Comparison of ENCODE assay signal across 13 mouse cellular contexts in the genomic region with DNA sequence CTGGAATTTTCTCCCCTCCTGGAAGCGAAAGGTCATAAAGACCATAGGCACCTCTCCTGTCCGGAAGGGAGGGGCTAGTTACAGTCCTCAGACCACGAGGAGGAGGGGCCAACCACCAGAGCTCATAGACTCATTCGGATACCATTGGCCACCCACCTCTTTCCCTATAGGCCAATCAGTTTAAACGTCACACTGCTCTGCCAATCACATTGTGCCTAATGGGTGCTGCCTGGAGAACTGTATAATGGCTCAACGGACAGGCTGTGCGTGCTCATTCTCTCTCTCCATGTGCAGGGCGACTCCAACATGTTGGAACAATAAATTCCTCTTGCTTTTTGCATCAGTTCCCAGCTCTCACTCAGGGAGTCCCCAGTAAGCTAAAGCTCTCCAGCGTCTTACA. TPM values are rescaled to one million over a fixed set of nuclear protein-coding genes. Genes with fewer than 3 reads are reported as not detected.
DNase-seq lines count a peak whose midpoint lies in the region; ATAC-seq lines count a peak whose summit lies in the region.
"Had no signal": no experiment of that assay in that cellular context is flagged by ENCODE, and none has a peak within 500 bp of the region (broad histone marks: within the 10 kb centered on the region; RNA-seq: fewer than 3 reads in every experiment).

No protein-coding gene starts in this region.

- H3K9ac ChIP-seq in midbrain, embryonic 11.5 days (ENCODE audit: low read length) = no peak overlapping the region
- no peak overlapping the region for H3K9ac ChIP-seq in hindbrain, embryonic 14.5 days
- no peak overlapping the region for H3K9ac ChIP-seq in neural tube, embryonic 13.5 days
- H3K9ac ChIP-seq in heart, embryonic 12.5 days = no peak overlapping the region
- H3K9ac ChIP-seq: limb, embryonic 13.5 days; lung, embryonic 15.5 days had no signal

- no peaks in the 10 kb centered on the region for H3K36me3 ChIP-seq in midbrain, embryonic 11.5 days (ENCODE audit: control insufficient read depth, insufficient read depth, low read length)
- H3K36me3 ChIP-seq in midbrain, embryonic 10.5 days = no peaks in the 10 kb centered on the region
- no peaks in the 10 kb centered on the region for H3K36me3 ChIP-seq in hindbrain, embryonic 14.5 days (replicated peaks; ENCODE audit: control insufficient read depth, insufficient read depth)
- H3K36me3 ChIP-seq in neural tube, embryonic 13.5 days = no peaks in the 10 kb centered on the region
- no peaks in the 10 kb centered on the region for H3K36me3 ChIP-seq in heart, embryonic 12.5 days
- H3K36me3 ChIP-seq: limb, embryonic 13.5 days; lung, embryonic 15.5 days had no signal

- WGBS in midbrain, embryonic 11.5 days = 49% methylated on average over 9 of the region's 9 CpGs
- 51% methylated on average over 9 of the region's 9 CpGs for WGBS in midbrain, embryonic 10.5 days
- WGBS in hindbrain, embryonic 14.5 days = 50% methylated on average over 9 of the region's 9 CpGs
- 38% methylated on average over 9 of the region's 9 CpGs for WGBS in neural tube, embryonic 13.5 days
- 47% methylated on average over 9 of the region's 9 CpGs for WGBS in heart, embryonic 12.5 days

- H3K4me1 ChIP-seq in midbrain, embryonic 11.5 days (ENCODE audit: control insufficient read depth, insufficient read depth, low read length) = no peaks in the 10 kb centered on the region
- H3K4me1 ChIP-seq in midbrain, embryonic 10.5 days = peaks cover 3% of the 10 kb centered on the region; the same call in 1 of the 2 replicates
- H3K4me1 ChIP-seq in hindbrain, embryonic 14.5 days (replicated peaks; ENCODE audit: control insufficient read depth, insufficient read depth, low read length) = no peaks in the 10 kb centered on the region
- no peaks in the 10 kb centered on the region for H3K4me1 ChIP-seq in neural tube, embryonic 13.5 days (replicated peaks)
- peaks cover 23% of the 10 kb centered on the region for H3K4me1 ChIP-seq in heart, embryonic 12.5 days (replicated peaks)
- H3K4me1 ChIP-seq: limb, embryonic 13.5 days had no signal

- H3K27ac ChIP-seq in midbrain, embryonic 11.5 days (ENCODE audit: low read depth, low read length) = no peak overlapping the region
- H3K27ac ChIP-seq in midbrain, embryonic 10.5 days (replicated peaks) = no peak overlapping the region
- H3K27ac ChIP-seq in hindbrain, embryonic 14.5 days = no peak overlapping the region
- H3K27ac ChIP-seq in neural tube, embryonic 13.5 days (replicated peaks) = 0 out of 2 replicates have a peak overlapping the region, but pooled peaks have one; percentile 53
- no peak overlapping the region for H3K27ac ChIP-seq in heart, embryonic 12.5 days (ENCODE audit: poor library complexity, severe bottlenecking)
- H3K27ac ChIP-seq: limb, embryonic 13.5 days; lung, embryonic 15.5 days had no signal

- DNase-seq in cerebellum, postnatal 10 days = peak; percentile 21 to 25
- no peak for DNase-seq in cerebellum, adult 11-12 months
- no peak for DNase-seq in midbrain, embryonic 11.5 days (ENCODE audit: low spot score, missing footprints)
- DNase-seq in midbrain, embryonic 10.5 days (ENCODE audit: low spot score) = no peak
- DNase-seq in hindbrain, embryonic 14.5 days (ENCODE audit: low spot score) = no peak
- no peak for DNase-seq in lung, postnatal 10 days
- DNase-seq: heart, adult 18-20 months; heart, postnatal 36 days; kidney, postnatal 10 days had no signal

- no peaks in the 10 kb centered on the region; the same call in 1 of the 2 replicates for H3K27me3 ChIP-seq in midbrain, embryonic 11.5 days (ENCODE audit: control insufficient read depth, insufficient read depth, low read length)
- H3K27me3 ChIP-seq in midbrain, embryonic 10.5 days (ENCODE audit: low read depth, poor library complexity, severe bottlenecking) = peaks cover 34% of the 10 kb centered on the region
- H3K27me3 ChIP-seq in hindbrain, embryonic 14.5 days (ENCODE audit: control insufficient read depth, insufficient read depth, low read length) = peaks cover 6% of the 10 kb centered on the region; the same call in 1 of the 2 replicates
- 0 out of 2 replicates have a peak, but pooled peaks cover 22% of the 10 kb centered on the region for H3K27me3 ChIP-seq in neural tube, embryonic 13.5 days
- peaks cover 11% of the 10 kb centered on the region; the same call in 1 of the 2 replicates for H3K27me3 ChIP-seq in heart, embryonic 12.5 days (replicated peaks)

- H3K4me2 ChIP-seq in midbrain, embryonic 11.5 days = no peak overlapping the region
- no peak overlapping the region; the same call in 1 of the 2 replicates for H3K4me2 ChIP-seq in hindbrain, embryonic 14.5 days (replicated peaks)
- H3K4me2 ChIP-seq in neural tube, embryonic 13.5 days = peak overlapping the region; percentile 30
- H3K4me2 ChIP-seq in heart, embryonic 12.5 days = no peak overlapping the region
- H3K4me2 ChIP-seq: limb, embryonic 13.5 days; lung, embryonic 15.5 days had no signal

- no peaks in the 10 kb centered on the region for H3K9me3 ChIP-seq in midbrain, embryonic 11.5 days (ENCODE audit: control insufficient read depth, low read length)
- H3K9me3 ChIP-seq in midbrain, embryonic 10.5 days (replicated peaks) = no peaks in the 10 kb centered on the region; the same call in 1 of the 2 replicates
- no peaks in the 10 kb centered on the region for H3K9me3 ChIP-seq in hindbrain, embryonic 14.5 days (ENCODE audit: control insufficient read depth, low read length)
- H3K9me3 ChIP-seq in neural tube, embryonic 13.5 days = no peaks in the 10 kb centered on the region
- H3K9me3 ChIP-seq in heart, embryonic 12.5 days (replicated peaks) = 0 out of 2 replicates have a peak, but pooled peaks cover 3% of the 10 kb centered on the region
- H3K9me3 ChIP-seq: limb, embryonic 13.5 days; lung, embryonic 15.5 days had no signal

- peak; percentile 47; the same call in 1 of the 2 replicates for ATAC-seq in midbrain, embryonic 11.5 days (ENCODE audit: low FRiP score)
- ATAC-seq in hindbrain, embryonic 14.5 days (ENCODE audit: low FRiP score) = peak; percentile 68
- peak; percentile 60 for ATAC-seq in neural tube, embryonic 13.5 days (ENCODE audit: low read depth)
- ATAC-seq in heart, embryonic 12.5 days (ENCODE audit: insufficient number of reproducible peaks, low FRiP score) = no peak

- H3K4me3 ChIP-seq in midbrain, embryonic 11.5 days (ENCODE audit: low read depth, low read length) = no peak overlapping the region
- no peak overlapping the region for H3K4me3 ChIP-seq in midbrain, embryonic 10.5 days
- H3K4me3 ChIP-seq in hindbrain, embryonic 14.5 days (replicated peaks; ENCODE audit: low read length) = no peak overlapping the region
- H3K4me3 ChIP-seq in neural tube, embryonic 13.5 days = no peak overlapping the region
- H3K4me3 ChIP-seq in heart, embryonic 12.5 days = no peak overlapping the region
- H3K4me3 ChIP-seq: limb, embryonic 13.5 days; lung, embryonic 15.5 days had no signal

RNA-seq across cellular contexts. Expression of gene Cmas, which starts 5.1 kb away (rescaled TPM):
- polyA plus RNA-seq in midbrain, embryonic 11.5 days (2014; fragmentation: Nextera tagmentation; extraction: Ambion mirVana) = 133 and 136 TPM in 2 replicates
- 81.0 and 86.6 TPM in 2 replicates for polyA plus RNA-seq in midbrain, embryonic 10.5 days (2016; fragmentation: Nextera tagmentation; extraction: Ambion mirVana)
- 202 and 219 TPM in 2 replicates for polyA plus RNA-seq in hindbrain, embryonic 14.5 days (2014; fragmentation: Nextera tagmentation; extraction: Ambion mirVana)
- 174 and 175 TPM in 2 replicates for polyA plus RNA-seq in neural tube, embryonic 13.5 days (2015; fragmentation: Nextera tagmentation; extraction: Ambion mirVana)
- 126 and 127 TPM in 2 replicates for polyA plus RNA-seq in heart, embryonic 12.5 days (2016; fragmentation: Nextera tagmentation; extraction: Ambion mirVana)

RNA-seq across cellular contexts. Expression of gene Abcc9, which starts 49.2 kb away (rescaled TPM):
- 2.4 and 2.8 TPM in 2 replicates for polyA plus RNA-seq in midbrain, embryonic 11.5 days (2014; fragmentation: Nextera tagmentation; extraction: Ambion mirVana)
- 1.00 and 1.9 TPM in 2 replicates for polyA plus RNA-seq in midbrain, embryonic 10.5 days (2016; fragmentation: Nextera tagmentation; extraction: Ambion mirVana)
- 4.6 and 4.9 TPM in 2 replicates for polyA plus RNA-seq in hindbrain, embryonic 14.5 days (2014; fragmentation: Nextera tagmentation; extraction: Ambion mirVana)
- 3.4 and 3.5 TPM in 2 replicates for polyA plus RNA-seq in neural tube, embryonic 13.5 days (2015; fragmentation: Nextera tagmentation; extraction: Ambion mirVana)
- polyA plus RNA-seq in heart, embryonic 12.5 days (2016; fragmentation: Nextera tagmentation; extraction: Ambion mirVana) = 22.7 and 24.3 TPM in 2 replicates

RNA-seq across cellular contexts. Expression of gene Sult6b2, which starts 52.9 kb away (rescaled TPM):
- 0.14 and 0.16 TPM in 2 replicates for polyA plus RNA-seq in midbrain, embryonic 11.5 days (2014; fragmentation: Nextera tagmentation; extraction: Ambion mirVana)
- polyA plus RNA-seq in midbrain, embryonic 10.5 days (2016; fragmentation: Nextera tagmentation; extraction: Ambion mirVana) = not detected in 2 replicates
- polyA plus RNA-seq in hindbrain, embryonic 14.5 days (2014; fragmentation: Nextera tagmentation; extraction: Ambion mirVana) = not detected in 2 replicates
- 0.14 and 0.25 TPM in 2 replicates for polyA plus RNA-seq in neural tube, embryonic 13.5 days (2015; fragmentation: Nextera tagmentation; extraction: Ambion mirVana)
- 0.08 and 0.21 TPM in 2 replicates for polyA plus RNA-seq in heart, embryonic 12.5 days (2016; fragmentation: Nextera tagmentation; extraction: Ambion mirVana)
- polyA plus RNA-seq: limb, embryonic 13.5 days; lung, embryonic 15.5 days had no signal

Comparison
In these comparisons a context has a peak if more than half of its experiments do, and no peak if none do; other contexts are left out.
1. DNase-seq: peak in cerebellum, postnatal 10 days (2 of 2); none in cerebellum, adult 11-12 months (single experiment), midbrain, embryonic 11.5 days (single experiment), midbrain, embryonic 10.5 days (single experiment), hindbrain, embryonic 14.5 days (single experiment) and lung, postnatal 10 days (single experiment).